Mouse (Mus musculus): ENCODE data around the gene Kdsr.

The Kdsr gene

GRCm38 (mm10) chr1:106695649-106696048 lies 63.9 kb downstream of the Kdsr start:
- DNase-seq (ENCODE audit: low read depth, low spot score) = no peak

- no peak for DNase-seq (ENCODE audit: low read depth, low spot score)
These were observed 65.2 kb downstream of the Kdsr start for GRCm38 (mm10) chr1:106694316-106694715.

GRCm38 (mm10) chr1:106692599-106692998 lies 66.9 kb downstream of the Kdsr start:
- no peak for DNase-seq (ENCODE audit: low read depth, low spot score)

- DNase-seq (ENCODE audit: low read depth, low spot score) = no peak
These were observed 68.6 kb downstream of the Kdsr start for GRCm38 (mm10) chr1:106690887-106691286.

- no peak for DNase-seq (ENCODE audit: low read depth, low spot score)
These were observed 71.4 kb downstream of the Kdsr start for GRCm38 (mm10) chr1:106688161-106688516.

GRCm38 (mm10) chr1:106687435-106688160 lies 71.9 kb downstream of the Kdsr start:
- DNase-seq (ENCODE audit: low read depth, low spot score) = no peak

- DNase-seq (ENCODE audit: low read depth, low spot score) = no peak
These were observed 73.8 kb downstream of the Kdsr start for GRCm38 (mm10) chr1:106685702-106686101.

GRCm38 (mm10) chr1:106684546-106684945 lies 75.0 kb downstream of the Kdsr start:
- no peak for DNase-seq (ENCODE audit: low read depth, low spot score)

GRCm38 (mm10) chr1:106682829-106683228 lies 76.7 kb downstream of the Kdsr start:
- no peak for DNase-seq (ENCODE audit: low read depth, low spot score)

- DNase-seq (ENCODE audit: low read depth, low spot score) = no peak
These were observed 79.6 kb downstream of the Kdsr start for GRCm38 (mm10) chr1:106679800-106680515.

GRCm38 (mm10) chr1:106678060-106678478 lies 81.5 kb downstream of the Kdsr start:
- DNase-seq (ENCODE audit: low read depth, low spot score) = no peak
